Mouse (Mus musculus): ENCODE measurements around the gene Ceacam1.
"Not testable (repeated sequence)": the region's sequence is repeated elsewhere in the genome, so short reads cannot be mapped to it uniquely, and the experiment has no call there.

Ceacam1 gene

DNA sequence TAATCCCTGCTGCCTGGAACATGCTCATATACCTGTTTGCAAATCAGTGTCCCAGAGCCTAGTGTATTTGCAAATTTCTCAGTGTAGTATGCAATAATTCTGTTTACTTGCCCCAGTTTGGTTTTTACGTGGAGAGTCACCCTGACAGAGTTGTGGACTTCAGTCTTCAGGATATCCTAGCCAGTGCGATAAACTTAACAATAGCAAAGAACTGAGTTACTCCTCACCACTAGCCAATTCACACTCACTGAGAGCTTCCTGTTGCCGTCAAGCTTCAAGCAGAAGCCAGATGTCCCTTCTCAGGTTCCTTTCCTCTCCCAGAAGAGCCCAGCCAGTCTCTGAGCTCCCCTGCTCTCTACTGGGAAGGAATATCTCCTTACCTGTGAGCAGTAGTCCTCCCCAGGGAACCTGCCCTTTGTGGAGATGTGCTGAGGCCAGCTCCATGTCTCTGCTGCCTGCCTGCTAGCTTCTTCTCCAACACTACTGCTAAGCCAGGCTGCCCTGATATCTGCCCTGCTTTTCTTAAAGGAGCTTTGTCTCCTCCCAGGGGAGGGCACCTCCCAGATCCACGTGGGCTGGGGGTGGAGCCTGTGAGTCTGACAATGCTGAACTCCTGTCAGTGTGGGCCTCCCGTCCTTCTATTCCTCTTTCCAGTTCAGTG, at the start of gene Ceacam1:
Gene Ceacam1 (minus strand): TSS at position 513 of the 661 bp plus-strand sequence.
- not testable (repeated sequence) for DNase-seq (ENCODE audit: low spot score)

DNA sequence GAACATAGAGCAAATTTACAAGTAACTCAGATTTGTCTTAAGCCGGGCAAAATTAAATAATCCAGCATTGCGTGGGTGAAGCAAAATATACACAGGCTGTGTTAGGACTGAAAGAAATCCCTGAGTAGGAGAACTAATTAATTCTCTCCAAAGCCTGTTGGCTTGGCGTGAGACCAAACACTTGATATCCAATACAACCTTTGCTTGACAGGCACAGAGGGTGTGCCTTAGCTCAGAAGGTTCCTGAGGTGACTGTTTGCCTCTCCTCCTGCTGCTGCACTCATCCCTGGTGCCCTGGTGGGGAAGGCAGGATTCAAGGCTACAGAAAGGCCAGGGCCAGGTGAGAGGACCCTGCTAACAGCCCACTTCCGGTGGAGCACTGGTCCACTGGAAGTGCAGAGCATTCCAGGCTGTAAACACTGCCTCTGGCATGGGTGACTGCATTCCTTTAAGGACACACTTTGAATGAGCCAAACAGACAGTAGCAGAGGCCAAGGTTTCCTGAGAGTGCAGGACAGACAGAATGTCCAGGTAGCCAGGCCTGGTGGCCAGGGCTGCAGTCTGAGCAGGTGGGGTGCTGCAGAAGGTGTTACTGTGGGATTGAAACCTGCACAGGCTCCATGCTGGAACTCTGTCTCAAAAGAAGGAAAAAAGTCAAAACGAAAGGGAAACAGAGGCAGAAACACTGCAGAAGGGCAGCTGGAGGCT, 38.8 kb upstream of the Ceacam1 start:
- DNase-seq (ENCODE audit: low spot score) = not testable (repeated sequence)

- not testable (repeated sequence) for DNase-seq (ENCODE audit: low spot score)
These were observed 38.3 kb upstream of the Ceacam1 start for GRCm38 (mm10) chr7:25515667-25516066.

DNA sequence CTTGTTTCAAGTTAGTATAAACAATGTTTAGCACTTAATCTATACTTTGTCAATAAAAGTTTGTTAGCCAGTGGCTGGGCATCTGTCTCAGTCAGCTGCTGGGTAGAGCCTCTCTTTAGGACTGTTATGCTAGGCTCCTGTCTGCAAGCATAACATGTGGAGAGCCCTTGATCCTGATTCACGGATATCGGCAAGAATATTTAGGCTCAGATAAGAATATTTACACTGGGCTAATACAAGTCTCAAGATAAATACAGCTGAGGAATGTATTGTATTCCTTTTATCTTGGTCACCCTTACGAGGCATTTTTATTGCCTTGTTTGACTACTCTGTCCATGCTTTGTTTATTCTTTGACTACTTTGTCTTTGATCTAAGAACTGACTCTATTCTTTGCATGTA, 32.5 kb upstream of the Ceacam1 start:
- no peak for DNase-seq (ENCODE audit: low spot score)

DNA sequence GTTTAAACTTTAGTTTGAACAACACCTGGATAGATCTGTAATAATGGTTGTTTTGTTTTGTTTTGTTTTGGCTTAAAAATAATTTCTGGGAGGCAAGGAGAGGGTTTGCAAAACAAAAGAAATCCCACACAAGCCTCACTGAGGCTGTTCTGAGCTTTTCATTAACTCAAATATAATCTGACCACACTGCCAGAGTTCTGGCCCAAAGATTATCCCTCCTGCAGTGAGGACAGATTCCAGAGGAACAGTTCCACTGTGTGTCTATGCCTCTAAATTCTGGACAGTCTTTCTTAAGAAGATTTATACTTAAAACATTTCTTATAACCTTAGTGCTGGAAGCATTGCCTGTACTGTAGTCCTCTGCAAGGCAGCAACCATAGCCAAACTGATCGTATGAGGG, 17.2 kb upstream of the Ceacam1 start:
- DNase-seq (ENCODE audit: low spot score) = no peak

DNA sequence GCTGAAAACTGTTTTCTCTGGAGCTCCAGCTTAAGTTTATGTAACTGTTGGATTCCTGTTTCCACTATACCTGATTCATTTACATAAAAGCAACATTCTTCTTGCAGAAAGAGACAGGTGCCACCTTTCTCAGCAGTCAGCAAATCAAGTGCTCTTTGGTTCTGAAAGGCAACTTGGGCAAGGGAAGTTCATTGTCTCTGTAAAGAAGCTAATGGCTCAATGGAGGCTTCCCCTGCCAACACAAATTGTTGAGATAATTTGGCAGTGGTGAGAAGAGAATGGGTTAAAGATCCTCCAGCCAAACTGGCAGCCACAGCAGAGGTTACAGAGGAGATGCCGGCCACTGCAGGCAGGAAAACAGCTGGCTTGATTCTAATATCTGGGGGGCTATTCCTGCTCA, 13.3 kb upstream of the Ceacam1 start:
- not testable (repeated sequence) for DNase-seq (ENCODE audit: low spot score)

GRCm38 (mm10) chr7:25489382-25489781, 12.0 kb upstream of the Ceacam1 start:
- not testable (repeated sequence) for DNase-seq (ENCODE audit: low spot score)

GRCm38 (mm10) chr7:25486186-25486585, 8.8 kb upstream of the Ceacam1 start:
- no peak for DNase-seq (ENCODE audit: low spot score)

- DNase-seq (ENCODE audit: low spot score) = no peak
These were observed 7.7 kb upstream of the Ceacam1 start for GRCm38 (mm10) chr7:25485061-25485460.

- no peak for DNase-seq (ENCODE audit: low spot score)
These were observed 5.8 kb upstream of the Ceacam1 start for GRCm38 (mm10) chr7:25483133-25483735.

DNA sequence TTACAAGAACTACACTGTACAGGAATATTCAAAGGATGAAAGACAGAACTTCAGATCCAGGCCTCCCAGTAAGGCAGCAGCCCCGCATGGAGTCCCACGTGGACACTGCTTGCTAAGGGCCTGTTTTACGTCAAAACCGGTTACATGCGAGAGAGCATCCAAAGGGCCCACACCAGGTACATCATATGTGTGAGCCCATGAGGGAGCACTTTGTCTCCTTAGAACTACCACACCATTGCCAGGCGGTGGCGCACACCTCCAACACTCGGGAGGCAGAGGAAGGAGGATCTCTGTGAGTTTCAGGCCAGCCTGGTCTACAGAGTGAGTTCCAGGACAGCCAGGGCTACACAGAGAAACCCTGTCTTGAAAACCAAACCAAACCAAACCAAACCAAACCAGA, 3.4 kb upstream of the Ceacam1 start:
- not testable (repeated sequence) for DNase-seq (ENCODE audit: low spot score)

- peak; percentile 41 for DNase-seq (ENCODE audit: low spot score)
These were observed 2.0 kb upstream of the Ceacam1 start for GRCm38 (mm10) chr7:25479440-25479839.

- not testable (repeated sequence) for DNase-seq (ENCODE audit: low spot score)
These were observed 320 bp upstream of the Ceacam1 start for GRCm38 (mm10) chr7:25477752-25478093.

DNA sequence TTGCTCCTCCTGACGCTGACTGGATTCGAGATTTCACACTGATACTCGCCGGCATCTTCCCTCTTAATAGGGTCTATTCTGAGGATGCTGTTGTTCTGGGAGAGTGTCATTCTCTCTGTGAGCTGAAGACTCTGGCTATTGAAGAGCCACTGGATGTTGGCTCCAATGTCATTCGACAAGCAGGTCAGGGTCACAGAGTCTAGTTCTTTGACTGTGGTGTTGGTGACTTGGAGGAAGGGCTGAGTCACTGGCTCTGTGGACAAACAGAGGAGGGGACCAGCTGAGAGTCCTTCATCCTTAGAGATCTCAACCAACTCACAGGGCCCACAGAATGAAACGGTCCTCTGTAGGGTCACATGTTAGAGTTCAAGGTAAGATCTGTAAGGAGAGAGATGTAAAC, 5.6 kb downstream of the Ceacam1 start:
- DNase-seq (ENCODE audit: low spot score) = not testable (repeated sequence)

- not testable (repeated sequence) for DNase-seq (ENCODE audit: low spot score)
These were observed 11.8 kb downstream of the Ceacam1 start for GRCm38 (mm10) chr7:25465586-25465985.

GRCm38 (mm10) chr7:25465010-25465409, 12.4 kb downstream of the Ceacam1 start:
- DNase-seq (ENCODE audit: low spot score) = no peak

DNA sequence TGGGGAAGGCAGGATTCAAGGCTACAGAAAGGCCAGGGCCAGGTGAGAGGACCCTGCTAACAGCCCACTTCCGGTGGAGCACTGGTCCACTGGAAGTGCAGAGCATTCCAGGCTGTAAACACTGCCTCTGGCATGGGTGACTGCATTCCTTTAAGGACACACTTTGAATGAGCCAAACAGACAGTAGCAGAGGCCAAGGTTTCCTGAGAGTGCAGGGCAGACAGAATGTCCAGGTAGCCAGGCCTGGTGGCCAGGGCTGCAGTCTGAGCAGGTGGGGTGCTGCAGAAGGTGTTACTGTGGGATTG, 15.4 kb downstream of the Ceacam1 start:
- not testable (repeated sequence) for DNase-seq (ENCODE audit: low spot score)

DNA sequence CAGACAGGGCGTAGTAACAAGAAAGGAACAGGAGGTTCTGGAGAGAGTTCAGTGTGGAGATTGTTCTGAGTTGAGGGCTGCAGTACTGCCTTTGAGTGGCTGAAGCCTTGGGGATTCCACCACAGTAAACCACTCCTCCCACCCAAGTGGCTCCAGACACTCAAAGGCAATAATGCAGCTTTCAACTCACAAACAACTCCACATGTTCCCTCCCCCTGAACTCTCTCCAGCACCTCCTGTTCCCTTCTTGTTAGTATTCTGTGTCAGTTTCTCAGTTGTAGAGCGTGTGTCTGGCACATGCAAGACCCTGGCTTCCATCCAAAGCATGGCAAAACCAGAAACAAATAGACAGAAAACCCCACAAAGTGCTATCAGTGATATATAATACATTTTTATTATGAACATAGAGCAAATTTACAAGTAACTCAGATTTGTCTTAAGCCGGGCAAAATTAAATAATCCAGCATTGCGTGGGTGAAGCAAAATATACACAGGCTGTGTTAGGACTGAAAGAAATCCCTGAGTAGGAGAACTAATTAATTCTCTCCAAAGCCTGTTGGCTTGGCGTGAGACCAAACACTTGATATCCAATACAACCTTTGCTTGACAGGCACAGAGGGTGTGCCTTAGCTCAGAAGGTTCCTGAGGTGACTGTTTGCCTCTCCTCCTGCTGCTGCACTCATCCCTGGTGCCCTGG, 15.9 kb downstream of the Ceacam1 start:
- not testable (repeated sequence) for DNase-seq (ENCODE audit: low spot score)

- DNase-seq (ENCODE audit: low spot score) = no peak
These were observed 25.3 kb downstream of the Ceacam1 start for GRCm38 (mm10) chr7:25452103-25452502.

DNA sequence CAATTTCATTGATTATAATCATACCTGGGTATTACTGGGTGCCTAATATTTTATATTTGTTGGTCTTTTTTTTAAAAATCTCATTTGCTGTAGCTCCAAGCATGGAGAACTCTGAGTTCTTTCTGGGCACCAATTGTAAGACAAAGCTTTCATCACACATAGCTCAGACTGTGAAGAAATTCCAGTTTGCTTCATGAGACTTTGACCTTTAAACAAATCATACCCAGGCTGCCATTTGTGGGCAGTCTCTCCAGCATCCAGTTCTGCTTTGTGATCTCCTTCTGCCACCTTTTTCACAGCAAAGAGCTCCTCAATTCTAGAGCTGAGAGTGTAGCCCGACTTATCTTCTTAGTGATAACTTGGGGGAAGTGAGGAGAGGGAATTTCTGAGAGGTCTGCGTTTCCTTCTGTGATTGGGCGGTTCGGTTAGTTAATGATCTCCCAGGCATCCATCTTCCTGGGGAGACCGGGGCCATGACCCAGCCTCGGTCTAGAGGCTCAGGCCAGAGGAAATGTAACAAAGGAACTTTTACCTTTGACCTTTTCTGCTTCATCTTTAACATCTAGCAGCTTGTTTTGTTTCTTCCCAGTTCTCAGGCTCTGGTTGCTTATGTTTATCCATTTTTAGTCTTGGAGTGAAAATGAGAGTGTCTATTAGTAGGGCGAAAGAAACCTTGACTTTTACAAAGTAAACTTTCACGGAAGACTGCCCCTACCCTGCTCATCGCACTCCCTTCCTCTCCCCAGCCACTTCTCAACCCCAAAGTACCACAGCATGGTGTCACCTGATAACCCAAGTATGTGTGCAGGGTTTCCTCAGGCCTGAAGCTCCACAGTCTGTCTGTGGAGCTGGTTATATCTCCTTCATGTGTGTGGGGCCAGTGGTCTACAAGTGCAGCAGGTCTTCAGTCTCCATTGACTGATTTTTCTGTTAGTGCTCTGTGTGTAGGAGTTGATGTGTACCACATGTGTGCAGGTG, 27.2 kb downstream of the Ceacam1 start:
- no peak for DNase-seq (ENCODE audit: low spot score)

DNA sequence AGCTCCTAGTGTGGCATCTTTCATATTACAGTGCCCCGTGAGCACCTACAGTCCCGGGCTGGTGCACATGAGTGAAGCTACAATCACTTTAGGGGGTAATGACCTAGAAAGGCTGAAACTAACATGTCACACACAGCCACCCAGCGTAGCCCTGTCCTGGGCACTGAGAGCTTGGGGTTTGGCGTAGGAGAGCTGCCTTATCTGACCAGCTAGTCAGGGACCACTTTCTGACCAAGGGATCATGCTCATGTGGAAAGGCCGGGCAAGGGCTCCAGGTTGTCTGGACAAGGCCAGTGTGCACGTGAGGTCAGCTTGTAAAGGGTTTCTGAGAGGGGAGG, 36.6 kb downstream of the Ceacam1 start:
- DNase-seq (ENCODE audit: low spot score) = no peak
